Mouse (Mus musculus) left cerebral cortex, postnatal 36 days (tissue): ENCODE results near the gene Itpr1. TPM values are rescaled to one million over a fixed set of nuclear protein-coding genes. Genes with fewer than 3 reads are reported as not detected.

Source experiments
- DNase-seq, 2 experiments: peaks; one replicate each; pipeline ENCODE4 v3.0.0; 2021 to 2022; ENCODE audit warnings: low spot score in 2 of 2, mixed read lengths in 1 of 2
- intact Hi-C: fragments of 180-260 bp; cut with DNase I; formaldehyde crosslinking; loops from one replicate; pipeline ENCODE4 v1.15.1; 2025
- total RNA-seq, 2 experiments: library from RNA; stranded (reverse); gene quantifications; 2 replicates each; pipeline ENCODE4 v1.2.3; 2021

The Itpr1 gene
- total RNA-seq, result 100 to 1,000 TPM; 410 to 414 TPM

GRCm38 (mm10) chr6:108212881-108213295 is at the start of gene Itpr1:
TSS of gene Itpr1 (plus strand) at chr6:108213096.
- peak; percentile 95 for DNase-seq
- intact Hi-C loops, result loop anchor here (2.0 kb wide), 1 partner anchor 28 kb away; the partner anchor contains the start of gene Sumf1

- DNase-seq, result no peak
- intact Hi-C loops, result no loop called here
These were observed 48.0 kb upstream of the Itpr1 start for GRCm38 (mm10) chr6:108164935-108165334.

GRCm38 (mm10) chr6:108165598-108165997 is 47.3 kb upstream of the Itpr1 start:
- intact Hi-C loops, result no loop called here
- no peak for DNase-seq

DNA sequence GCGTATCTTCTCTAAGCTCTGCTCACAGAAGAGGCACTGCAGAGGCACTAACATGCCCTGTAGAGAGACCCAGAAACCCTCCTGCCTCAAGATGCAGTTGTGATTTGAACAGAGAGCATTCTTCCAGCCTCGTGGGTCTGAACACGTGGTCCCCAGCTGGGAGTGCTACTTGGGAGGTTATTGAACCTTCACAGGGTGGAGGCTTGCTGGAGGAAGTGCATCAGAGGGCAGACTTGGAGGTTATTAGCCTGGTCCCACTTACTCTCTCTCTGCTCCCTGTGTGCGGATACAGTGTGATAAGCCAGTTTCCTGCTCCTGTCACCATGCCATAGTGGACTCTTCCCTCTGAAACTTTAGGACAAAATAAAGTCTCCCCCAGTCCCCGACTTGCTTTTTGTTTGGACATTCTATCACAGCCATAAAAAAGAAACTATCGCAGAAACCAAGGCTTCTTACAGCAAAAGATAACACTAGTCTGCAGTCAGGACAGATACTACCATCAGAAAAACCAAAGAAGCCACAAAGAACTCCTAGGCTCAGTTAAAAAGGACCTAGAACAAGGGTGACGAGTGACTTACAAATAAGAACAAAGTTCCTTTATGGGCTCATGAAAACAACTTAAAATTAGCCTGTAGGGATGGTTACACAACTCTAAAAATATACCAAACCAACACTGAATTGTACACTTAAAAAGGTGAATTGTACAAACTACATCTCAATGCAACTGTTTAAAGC is 44.8 kb upstream of the Itpr1 start:
- DNase-seq, result no peak
- intact Hi-C loops, result no loop called here

- DNase-seq, result no peak
- intact Hi-C loops, result no loop called here
These were observed 44.2 kb upstream of the Itpr1 start for GRCm38 (mm10) chr6:108168723-108169122.

DNA sequence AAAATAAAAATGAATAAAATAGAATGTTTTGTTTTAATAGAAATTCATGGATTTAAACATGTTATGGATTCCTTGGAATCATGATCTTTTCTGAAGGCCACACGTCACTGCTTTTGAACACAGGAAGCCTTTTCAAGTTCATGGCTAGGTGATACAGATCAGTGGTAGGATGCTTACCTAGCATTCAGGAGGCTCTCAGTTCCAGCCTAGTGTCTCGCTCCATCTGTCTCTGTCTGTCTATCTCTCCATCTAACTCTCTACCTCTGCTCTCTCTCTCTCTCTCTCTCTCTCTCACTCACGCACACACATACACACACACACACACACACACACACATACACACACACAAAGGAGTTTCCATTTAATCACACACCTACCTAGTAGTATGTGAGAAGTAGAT is 43.4 kb upstream of the Itpr1 start:
- intact Hi-C loops, result no loop called here
- no peak for DNase-seq

GRCm38 (mm10) chr6:108172219-108172618 is 40.7 kb upstream of the Itpr1 start:
- intact Hi-C loops, result no loop called here
- DNase-seq, result no peak

- DNase-seq, result no peak
These were observed 38.7 kb upstream of the Itpr1 start for GRCm38 (mm10) chr6:108174181-108174580.

DNA sequence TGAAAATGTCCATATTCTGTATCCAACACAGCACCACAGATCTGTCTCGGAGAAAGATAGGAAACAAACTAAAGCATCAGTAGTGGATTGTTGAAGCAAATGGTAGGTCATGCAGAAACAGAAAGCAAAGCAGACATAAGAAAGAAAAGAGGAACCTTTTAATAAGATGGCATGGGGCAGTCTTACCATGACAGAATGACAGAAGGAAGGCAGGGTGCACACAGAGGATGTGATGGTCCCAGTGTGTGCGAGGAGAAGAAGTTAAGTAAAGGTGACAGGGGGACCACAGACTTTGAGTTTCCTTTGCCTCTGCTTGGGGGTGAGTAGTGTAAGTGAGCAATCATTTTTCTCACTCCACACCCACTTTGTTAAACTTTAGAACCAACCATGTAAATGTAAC is 33.8 kb upstream of the Itpr1 start:
- intact Hi-C loops, result no loop called here
- DNase-seq, result no peak

More at GRCm38 (mm10) chr6:108174181-108174580, 38.7 kb upstream of the Itpr1 start:
- intact Hi-C loops, result no loop called here

DNA sequence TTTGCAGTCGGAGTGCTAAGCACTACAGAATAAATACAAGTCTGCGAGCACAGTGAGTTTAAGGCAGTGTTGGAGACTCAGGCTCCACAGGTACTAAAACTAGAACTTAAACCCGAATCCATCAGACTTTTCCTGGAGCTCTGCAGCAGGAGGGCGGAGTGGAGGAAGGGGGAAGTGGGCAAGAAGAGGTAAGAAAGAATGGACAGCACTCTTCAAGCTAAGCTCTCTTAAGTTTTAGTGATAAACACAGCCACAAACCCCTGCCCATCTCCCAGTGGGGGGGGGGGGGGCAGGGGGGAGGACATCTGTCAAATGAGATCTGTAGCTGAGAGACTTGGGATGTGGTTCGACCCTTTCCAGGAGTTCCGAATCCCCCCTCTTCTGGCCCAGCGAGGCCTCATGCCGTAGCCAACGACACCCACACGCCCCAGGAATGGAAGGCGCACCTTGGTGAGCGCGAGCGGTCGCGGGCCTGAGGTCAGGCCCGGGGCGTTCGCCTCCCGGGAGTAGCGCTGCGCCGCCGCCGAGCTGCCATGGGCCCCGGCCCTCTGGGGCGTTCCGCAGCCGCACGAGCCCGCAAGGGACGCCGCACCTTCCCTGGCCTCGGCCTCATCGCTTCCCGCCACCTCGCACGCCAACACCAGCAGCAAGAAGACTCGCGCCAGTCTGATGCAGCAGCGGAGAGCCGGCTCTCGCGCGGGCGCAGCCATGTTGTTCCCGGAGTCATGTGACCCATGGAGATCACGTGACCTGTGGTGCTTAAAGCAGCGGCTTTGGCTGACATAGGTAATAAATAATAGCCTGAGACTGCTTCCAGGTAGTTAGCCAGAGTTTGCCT is 27.8 kb upstream of the Itpr1 start, which contains the start of gene Sumf1:
TSS of gene Sumf1 (minus strand) at position 736 of the 838 bp plus-strand sequence.
- DNase-seq, result peak; percentile 88 to 91

DNA sequence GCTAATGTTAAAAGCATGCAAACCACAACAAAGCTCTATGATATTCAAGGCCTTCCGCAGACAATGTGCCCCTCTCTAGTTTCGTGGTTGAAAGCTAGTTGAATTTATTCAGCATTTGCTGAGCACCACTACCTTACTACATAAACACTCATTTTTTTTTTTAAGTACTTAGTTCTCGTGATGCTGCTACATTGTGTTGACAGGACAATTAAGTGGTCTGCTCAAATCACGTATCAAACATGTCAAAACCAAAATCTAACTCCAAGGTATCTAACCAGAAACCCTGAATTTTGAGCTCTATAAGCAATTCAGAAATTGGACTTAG is 27.2 kb upstream of the Itpr1 start:
- intact Hi-C loops, result loop anchor here (2.0 kb wide), 1 partner anchor 27 kb away; the partner anchor contains the start of gene Itpr1
- no peak for DNase-seq

More for the DNA sequence above, 27.8 kb upstream of the Itpr1 start, which contains the start of gene Sumf1:
- intact Hi-C loops, result loop anchor here (2.0 kb wide), 1 partner anchor 28 kb away; the partner anchor contains the start of gene Itpr1

GRCm38 (mm10) chr6:108190690-108191089 is 22.2 kb upstream of the Itpr1 start:
- DNase-seq, result no peak
- intact Hi-C loops, result no loop called here

GRCm38 (mm10) chr6:108192632-108193031 is 20.3 kb upstream of the Itpr1 start:
- DNase-seq, result no peak
- intact Hi-C loops, result no loop called here

DNA sequence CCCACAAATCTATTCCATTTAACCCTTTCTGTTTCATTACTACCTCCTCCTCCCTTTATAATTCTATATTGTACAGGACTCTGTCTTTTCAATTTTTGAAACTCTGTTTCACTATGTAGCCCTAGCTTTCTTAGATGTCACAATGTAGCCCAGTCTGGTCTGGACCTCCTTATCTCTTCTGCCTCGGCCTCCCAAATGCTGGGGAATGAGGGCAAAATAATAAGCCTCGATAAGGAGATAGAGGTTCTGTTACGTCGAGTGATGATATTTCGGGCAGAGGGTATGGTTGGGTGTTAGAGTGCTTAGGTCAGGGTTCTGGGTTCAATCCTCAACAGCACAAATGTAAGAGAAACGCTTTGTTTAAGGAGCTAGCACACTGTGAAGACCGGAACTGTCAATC is 16.2 kb upstream of the Itpr1 start:
- no peak for DNase-seq
- intact Hi-C loops, result no loop called here

DNA sequence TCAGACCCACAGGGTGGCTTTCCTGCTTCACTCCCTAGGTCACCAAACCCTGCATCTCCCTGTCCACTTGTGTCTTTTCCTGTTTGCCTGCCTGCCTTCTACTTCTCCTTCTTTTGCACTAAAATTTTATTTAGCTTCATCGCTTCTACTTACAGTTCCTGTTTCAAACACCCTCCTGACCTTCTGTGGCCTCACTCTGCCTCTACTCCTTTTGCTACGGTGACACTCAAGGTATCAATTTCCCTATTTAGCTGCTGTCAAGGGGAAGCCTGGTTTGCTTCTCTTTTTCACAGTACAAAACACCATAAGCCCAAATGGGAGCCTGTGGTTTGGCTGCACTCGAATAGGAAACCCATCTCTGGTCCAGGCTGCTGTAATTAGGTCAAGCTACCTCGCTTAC is 15.8 kb upstream of the Itpr1 start:
- intact Hi-C loops, result no loop called here

GRCm38 (mm10) chr6:108198286-108198685 is 14.6 kb upstream of the Itpr1 start:
- intact Hi-C loops, result no loop called here

More for the DNA sequence above, 15.8 kb upstream of the Itpr1 start:
- no peak for DNase-seq

GRCm38 (mm10) chr6:108204322-108204721 is 8.6 kb upstream of the Itpr1 start:
- intact Hi-C loops, result no loop called here
- DNase-seq, result no peak

More at GRCm38 (mm10) chr6:108198286-108198685, 14.6 kb upstream of the Itpr1 start:
- no peak for DNase-seq

- DNase-seq, result no peak
- intact Hi-C loops, result no loop called here
These were observed 6.8 kb upstream of the Itpr1 start for GRCm38 (mm10) chr6:108206145-108206544.

DNA sequence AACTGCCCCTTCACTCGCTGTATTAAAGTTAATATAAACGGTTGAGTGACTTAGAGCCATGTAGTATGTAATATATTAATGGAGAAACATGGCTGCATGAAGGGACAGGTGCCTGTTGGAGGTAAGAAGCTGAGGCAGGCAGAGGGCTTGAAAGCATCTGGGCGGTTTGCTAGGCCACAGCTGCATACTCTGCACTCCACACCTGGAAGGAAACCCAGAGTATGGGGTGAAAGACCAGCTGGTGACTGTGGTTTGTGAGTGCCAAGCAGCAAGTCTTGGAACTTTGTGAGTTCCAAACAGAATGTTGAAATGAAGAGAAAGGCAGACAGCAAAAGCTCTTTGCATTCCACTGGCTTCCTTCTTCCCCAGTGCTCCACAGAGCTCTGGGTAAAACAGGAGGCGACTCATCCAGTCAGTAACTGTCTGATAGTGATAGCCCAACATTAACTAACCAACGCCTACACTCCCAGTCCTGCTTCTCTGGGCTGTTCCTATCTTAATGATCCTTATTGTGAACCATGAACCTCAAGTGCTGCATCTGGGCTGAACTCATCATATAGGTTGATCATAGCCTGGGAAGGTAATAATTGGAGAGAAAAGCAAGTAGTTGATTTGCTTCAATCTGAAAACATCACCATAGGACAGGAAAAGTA is 5.9 kb upstream of the Itpr1 start:
- no peak for DNase-seq
- intact Hi-C loops, result no loop called here
